Mouse (Mus musculus): ENCODE results near the gene Yrdc.

Yrdc gene

GRCm38 (mm10) chr4:124850261-124850913 lies at the start of gene Yrdc:
Gene Yrdc (plus strand): TSS chr4:124850679.
- DNase-seq (ENCODE audit: low spot score): peak; percentile 96

- DNase-seq (ENCODE audit: low spot score): peak; percentile 96
Observed at GRCm38 (mm10) chr4:124801552-124802308, 48.7 kb upstream of the Yrdc start, which contains the start of gene Mtf1. Gene Mtf1 (plus strand): TSS chr4:124802104.

DNA sequence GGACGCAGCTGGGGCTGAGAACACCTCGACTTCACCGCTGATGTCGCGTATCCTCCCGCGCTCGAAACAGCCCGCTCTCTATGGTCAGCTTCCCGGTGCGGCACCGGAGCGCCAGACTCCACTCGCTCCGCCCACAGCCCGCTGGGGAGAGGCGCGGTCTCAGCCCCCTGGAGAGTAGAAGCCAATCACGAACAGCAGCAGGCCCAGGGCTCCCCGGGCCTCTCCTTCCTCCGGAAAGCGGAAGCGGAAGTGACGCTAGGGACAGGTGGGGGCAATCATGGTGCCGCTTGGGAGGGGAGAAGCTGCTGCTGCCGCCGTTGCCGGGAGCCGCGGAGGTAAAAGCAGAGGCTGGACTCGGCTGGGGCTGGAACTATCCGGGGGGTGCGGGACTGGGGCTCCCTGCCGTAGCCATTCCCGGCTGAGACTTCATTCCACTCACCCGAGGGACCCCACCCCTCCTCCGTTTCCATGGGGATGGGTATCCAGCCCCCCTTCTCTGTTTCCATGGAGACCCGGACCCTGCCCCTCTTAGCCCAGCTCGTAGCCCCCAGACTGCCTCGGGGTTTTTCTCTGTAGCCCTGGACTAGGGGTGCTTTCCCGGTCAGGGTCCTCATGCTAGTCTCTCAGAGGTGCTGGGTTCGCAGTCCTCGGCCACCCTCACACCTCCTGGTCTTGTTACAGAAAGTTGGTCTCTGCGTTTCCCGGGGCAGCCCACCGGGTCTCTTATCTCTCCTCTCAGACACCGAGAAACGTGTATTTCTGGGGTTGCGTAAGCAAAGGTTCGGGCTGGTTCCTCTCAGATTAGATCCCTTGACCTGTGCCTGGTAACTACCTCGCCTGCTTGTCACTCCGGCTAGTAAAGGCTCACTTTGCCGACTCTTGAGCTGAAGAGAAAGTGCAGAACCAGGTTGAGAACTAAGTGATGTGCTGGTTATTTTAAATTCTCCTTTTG lies 47.9 kb upstream of the Yrdc start:
- DNase-seq (ENCODE audit: low spot score): peak; percentile 98

DNA sequence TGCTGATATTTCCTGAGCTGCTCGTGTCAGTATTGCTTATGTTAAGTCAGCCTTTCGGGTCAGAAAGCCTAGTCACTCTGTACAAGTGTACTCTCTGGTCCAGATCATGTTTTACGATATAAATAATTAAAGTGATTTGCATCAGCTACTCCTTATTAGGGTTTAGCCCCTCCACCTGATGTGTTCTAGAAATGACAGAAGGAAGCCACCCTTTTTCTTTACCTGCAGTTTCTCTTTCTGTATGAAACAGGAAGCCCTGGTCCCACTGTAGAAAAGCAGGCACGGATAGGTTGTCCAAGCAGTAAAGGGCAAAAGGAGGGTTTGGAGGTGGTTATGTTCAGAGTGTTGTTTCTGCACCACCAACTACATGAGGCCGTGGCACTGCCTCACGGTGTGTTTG lies 47.1 kb upstream of the Yrdc start:
- DNase-seq (ENCODE audit: low spot score): no peak

- no peak for DNase-seq (ENCODE audit: low spot score)
Observed at GRCm38 (mm10) chr4:124808511-124808910, 42.0 kb upstream of the Yrdc start.

DNA sequence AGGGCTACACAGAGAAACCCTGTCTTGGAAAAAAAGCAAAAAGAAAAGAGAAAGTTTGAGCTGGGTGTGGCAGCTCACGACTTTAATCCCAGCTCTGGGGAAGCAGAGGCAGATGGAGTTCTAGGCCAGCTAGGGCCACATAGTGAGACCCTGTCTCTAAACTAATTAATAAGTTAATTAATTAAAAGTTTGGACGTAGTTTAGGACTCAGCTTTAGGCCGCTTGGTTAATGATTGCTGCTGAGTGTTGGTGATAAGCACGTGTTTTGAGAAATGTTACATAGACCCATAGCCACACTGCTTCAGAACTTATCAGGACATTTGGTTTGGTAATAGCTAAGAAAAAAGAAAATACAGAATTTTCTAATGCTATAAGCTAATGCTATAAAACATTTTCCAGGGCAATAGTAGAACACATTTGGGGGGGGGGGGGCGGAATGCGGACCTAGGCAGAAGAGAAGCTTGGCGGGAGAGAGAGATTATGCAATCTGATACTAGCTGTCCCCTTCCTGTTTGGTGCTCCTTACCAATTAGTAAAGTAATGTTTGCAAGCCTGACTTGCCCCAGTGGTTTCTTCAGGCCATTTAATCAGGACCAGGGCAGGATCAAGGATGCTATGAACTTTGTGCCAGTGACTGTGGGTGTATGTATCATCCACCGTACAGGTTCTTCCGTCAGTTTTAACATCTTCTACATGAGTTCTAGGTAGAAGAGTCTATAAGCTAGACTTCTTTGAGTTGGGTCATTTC lies 41.2 kb upstream of the Yrdc start:
- DNase-seq (ENCODE audit: low spot score): no peak

DNA sequence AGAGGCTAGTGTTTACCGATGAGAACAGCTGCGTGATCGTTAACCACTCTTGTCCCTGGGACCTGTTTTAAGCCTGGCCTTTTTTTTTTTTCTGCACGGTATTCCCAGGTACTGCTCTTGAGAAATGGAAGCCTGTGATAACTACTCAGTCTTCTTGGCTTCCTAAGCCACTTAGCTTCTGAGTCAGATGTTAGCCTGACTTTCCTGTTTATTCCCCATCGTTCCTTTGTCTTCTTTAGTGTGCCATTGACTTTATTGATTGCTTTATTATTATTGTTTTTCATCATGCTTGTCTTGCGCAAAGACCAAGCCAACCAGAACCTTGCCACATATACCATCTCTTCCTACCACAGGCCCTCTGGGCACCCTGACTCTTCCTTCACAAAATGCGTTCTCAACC lies 40.4 kb upstream of the Yrdc start:
- DNase-seq (ENCODE audit: low spot score): no peak

- DNase-seq (ENCODE audit: low spot score): peak; percentile 5
Observed at GRCm38 (mm10) chr4:124811347-124811975, 39.0 kb upstream of the Yrdc start.

DNA sequence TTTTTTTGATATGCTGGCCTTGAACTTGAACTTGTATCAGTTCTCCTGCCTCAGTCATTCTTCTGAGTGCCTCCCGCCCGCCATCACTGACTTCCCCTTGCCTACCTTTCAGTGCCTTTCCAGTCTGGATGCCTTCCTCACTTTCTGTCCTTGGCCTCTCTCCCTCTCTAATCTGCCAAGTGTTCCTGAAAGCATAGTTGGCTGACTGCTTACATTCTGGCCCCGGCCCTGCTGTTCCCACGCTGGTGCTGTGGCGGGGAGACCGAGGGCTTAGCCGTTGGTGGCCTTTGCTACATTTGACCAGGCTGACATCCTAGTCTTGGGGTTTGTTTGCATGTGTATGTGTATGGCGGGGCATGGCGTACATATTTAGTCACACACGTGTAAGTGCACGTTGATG lies 34.6 kb upstream of the Yrdc start:
- no peak for DNase-seq (ENCODE audit: low spot score)

DNA sequence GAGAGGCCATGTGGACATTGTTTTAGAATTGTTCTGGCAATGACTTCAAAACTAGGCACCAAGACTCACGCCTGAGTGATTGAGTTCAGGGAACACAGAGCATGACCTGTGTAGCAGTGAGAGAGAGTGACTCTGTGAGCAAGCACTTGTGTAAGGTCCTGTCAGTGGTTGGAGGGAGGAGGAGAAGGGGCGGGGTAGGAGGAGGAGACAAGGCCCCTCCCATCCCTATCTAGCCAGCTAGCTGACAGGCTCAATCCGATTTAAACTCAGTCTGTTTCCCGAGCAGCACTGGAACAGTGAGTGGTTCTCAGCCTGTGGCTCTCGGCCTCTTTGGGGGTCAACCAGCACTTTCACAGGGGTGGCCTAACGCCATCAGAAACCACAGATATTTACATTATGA lies 32.7 kb upstream of the Yrdc start:
- DNase-seq (ENCODE audit: low spot score): peak; percentile 52

- DNase-seq (ENCODE audit: low spot score): no peak
Observed at GRCm38 (mm10) chr4:124818832-124819231, 31.6 kb upstream of the Yrdc start.

GRCm38 (mm10) chr4:124824967-124825366 lies 25.5 kb upstream of the Yrdc start:
- no peak for DNase-seq (ENCODE audit: low spot score)

- DNase-seq (ENCODE audit: low spot score): no peak
Observed at GRCm38 (mm10) chr4:124825371-124825965, 25.0 kb upstream of the Yrdc start.

- DNase-seq (ENCODE audit: low spot score): no peak
Observed at GRCm38 (mm10) chr4:124829671-124830070, 20.8 kb upstream of the Yrdc start.

GRCm38 (mm10) chr4:124832796-124833195 lies 17.7 kb upstream of the Yrdc start:
- no peak for DNase-seq (ENCODE audit: low spot score)

DNA sequence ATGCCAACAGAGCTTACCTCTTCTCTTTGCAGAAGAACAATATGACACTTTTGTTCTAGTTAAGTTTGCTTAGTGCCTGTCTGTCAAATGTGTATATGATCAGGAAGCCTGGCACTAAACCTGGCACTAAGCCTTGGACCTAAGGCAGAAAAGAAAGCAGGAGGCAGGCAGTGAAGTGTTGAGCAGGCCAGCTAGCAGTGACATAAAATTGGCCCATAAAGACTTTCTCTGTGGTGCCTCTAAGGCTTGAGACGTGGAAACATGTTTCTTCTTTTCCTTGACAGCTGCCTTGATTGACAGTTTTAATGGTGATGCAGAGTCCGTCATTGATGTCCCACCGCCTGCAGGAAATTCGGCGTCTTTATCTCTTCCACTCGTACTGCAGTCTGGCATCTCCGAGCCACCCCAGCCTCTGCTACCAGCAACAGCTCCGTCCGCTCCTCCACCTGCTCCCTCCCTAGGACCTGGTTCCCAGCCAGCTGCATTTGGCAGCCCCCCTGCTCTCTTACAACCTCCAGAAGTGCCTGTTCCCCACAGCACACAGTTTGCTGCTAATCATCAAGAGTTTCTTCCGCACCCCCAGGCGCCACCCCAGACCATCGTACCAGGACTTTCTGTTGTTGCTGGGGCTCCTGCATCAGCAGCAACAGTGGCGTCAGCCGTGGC lies 12.3 kb upstream of the Yrdc start:
- no peak for DNase-seq (ENCODE audit: low spot score)

DNA sequence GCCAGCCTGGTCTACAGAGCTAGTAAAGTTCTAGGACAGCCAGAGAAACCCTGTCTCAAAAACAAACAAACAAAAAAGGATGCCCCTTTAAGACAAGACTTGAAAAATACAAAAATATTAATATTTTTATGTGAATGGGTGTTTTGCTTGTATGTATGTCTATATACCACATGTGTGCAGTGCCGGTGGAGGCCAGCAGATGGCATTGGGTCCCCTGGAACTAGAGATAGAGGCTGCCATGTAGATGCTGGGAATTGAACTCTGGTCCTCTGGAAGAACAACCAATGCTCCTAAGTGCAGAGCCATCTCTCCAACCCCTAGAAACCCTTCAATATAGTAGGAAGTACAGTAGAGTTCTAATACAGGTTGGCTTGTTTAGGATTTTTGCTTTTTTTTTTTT lies 9.5 kb upstream of the Yrdc start:
- DNase-seq (ENCODE audit: low spot score): no peak

DNA sequence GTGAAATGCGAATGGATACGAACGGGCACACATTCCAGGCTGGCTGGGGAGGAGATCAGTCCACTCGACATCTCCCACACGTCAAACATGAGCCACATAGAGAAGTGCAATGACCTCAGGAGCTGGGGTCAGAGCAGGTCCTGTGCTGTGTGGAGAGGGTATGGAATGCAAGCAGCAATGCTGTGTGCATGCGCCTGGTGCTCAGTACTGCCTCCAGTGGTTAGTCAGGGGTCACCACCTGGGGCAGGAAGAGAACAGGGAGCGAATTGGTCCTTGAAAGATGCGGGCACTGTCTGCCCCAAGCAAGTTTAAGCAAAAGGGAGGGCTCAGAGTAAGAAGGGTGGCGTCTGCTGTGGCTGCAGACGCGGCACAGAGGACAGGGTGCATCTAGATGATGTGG lies 7.0 kb upstream of the Yrdc start:
- peak; percentile 60 for DNase-seq (ENCODE audit: low spot score)

GRCm38 (mm10) chr4:124847573-124847972 lies 2.9 kb upstream of the Yrdc start:
- DNase-seq (ENCODE audit: low spot score): peak; percentile 77

DNA sequence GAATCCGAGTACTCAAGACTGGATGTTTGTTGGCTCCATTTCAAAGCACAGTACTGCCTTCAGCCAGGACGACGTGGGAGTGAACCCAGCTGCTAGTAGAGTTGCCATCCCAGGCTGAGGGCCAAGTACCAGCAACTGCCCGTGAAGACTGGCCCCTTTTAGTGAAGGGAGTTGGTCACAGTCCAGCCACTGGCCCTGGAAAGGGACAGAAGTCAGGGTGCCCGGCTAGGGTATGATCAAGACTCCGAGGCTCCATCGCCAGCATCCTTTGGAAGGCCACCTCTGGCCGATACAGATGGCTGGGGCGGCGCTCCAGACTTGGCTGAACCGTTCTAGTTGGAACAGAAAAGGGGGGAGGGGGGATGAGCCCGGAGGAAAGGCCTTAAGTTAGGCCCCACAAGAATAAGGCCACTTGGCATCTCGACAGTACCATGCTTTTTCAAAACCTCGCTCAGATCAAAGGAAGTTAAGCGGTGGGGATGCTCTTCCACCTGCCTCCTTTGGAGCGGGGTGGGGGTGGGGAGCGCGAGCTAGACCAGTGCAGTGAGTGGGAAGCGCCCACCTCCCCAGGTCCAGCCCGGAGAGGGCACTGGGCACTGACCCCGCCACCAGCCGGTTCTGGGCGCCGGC lies 733 bp upstream of the Yrdc start:
- peak; percentile 54 for DNase-seq (ENCODE audit: low spot score)
